Mouse (Mus musculus) cortical plate, adult 2 months (tissue): ENCODE measurements around the gene Cntrob.

Source experiments
- CTCF ChIP-seq: fragments of 200-500 bp; IDR thresholded peaks from 2 replicates; pipeline ENCODE4 v1.5.1; 2011; ENCODE audit warnings: mild to moderate bottlenecking, control low read depth, low read length; ENCODE audit not compliant: insufficient read depth; ENCODE audit errors: extremely low read depth
- POLR2A ChIP-seq: fragments of 200-500 bp; IDR thresholded peaks from 2 replicates; pipeline ENCODE4 v1.6.1; 2011; ENCODE audit warnings: mild to moderate bottlenecking, low read length, control low read depth; ENCODE audit not compliant: insufficient read depth; ENCODE audit errors: extremely low read depth

GRCm38 (mm10) chr11:69369990-69370816 is 46.6 kb upstream of the Cntrob start:
- no peak for TF ChIP-seq POLR2A
- TF ChIP-seq CTCF: no peak
